Mouse (Mus musculus) C2C12 (cell line): Measurements from ENCODE around the gene H2-Ab1.

Experiments used
- CEBPB ChIP-seq: IDR thresholded peaks from one replicate; pipeline ENCODE4 v1.6.1; 2011; ENCODE audit warnings: low read depth, mild to moderate bottlenecking, control low read depth, moderate library complexity
- CTCF ChIP-seq: IDR thresholded peaks from one replicate; pipeline ENCODE4 v1.5.1; 2011; ENCODE audit not compliant: control insufficient read depth, insufficient read depth, insufficient read length
- FOSL1 ChIP-seq: IDR thresholded peaks from one replicate; pipeline ENCODE4 v1.8.0; 2011; ENCODE audit warnings: mild to moderate bottlenecking, low read length; ENCODE audit not compliant: poor library complexity, insufficient read depth, severe bottlenecking
- MAX ChIP-seq: IDR thresholded peaks from one replicate; pipeline ENCODE4 v1.6.1; 2011; ENCODE audit warnings: mild to moderate bottlenecking, control low read depth
- MYOD1 ChIP-seq: IDR thresholded peaks from one replicate; pipeline ENCODE4 v1.6.1; 2011; ENCODE audit warnings: low read depth; ENCODE audit not compliant: control insufficient read depth, insufficient read length
- MYOG ChIP-seq: IDR thresholded peaks from one replicate; pipeline ENCODE4 v1.6.1; 2011; ENCODE audit not compliant: control insufficient read depth, insufficient read length; ENCODE audit errors: extremely low read depth
- USF1 ChIP-seq: IDR thresholded peaks from one replicate; pipeline ENCODE4 v1.6.1; 2011; ENCODE audit warnings: low read depth, mild to moderate bottlenecking, control low read depth, moderate library complexity

DNA sequence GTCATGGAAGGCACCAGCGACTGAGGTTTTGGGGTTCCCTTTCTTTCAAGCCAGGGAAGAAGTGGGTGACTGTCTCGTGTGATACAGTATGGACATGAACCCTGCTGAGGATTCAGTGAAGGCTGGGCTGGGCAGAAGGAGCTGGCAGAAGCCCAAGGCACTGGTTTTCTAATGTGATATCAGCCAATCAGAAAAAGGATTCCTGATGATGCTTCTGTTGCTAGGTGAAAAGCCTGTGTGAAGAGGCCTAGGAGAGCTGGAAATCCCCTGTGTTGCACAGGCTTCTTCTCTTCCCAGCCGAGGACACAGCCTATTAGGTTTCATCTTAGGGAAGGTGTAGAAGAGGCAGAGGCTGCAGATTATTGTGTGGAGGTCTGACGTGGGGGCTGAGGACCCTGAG is 4.0 kb downstream of the H2-Ab1 start:
- no peak for TF ChIP-seq CTCF
- no peak for TF ChIP-seq MYOD1
- no peak for TF ChIP-seq FOSL1
- no peak for TF ChIP-seq CEBPB
- no peak for TF ChIP-seq MAX
- no peak for TF ChIP-seq MYOG
- no peak for TF ChIP-seq USF1
